Mouse (Mus musculus) embryo, embryonic 10.5 days (tissue): ENCODE results near the gene 9430015G10Rik.
"Not testable (repeated sequence)": the region's sequence is repeated elsewhere in the genome, so short reads cannot be mapped to it uniquely, and the experiment has no call there.

Source experiments
- DNase-seq: peaks from one replicate; pipeline ENCODE4 v3.0.0-alpha.2; 2015; ENCODE audit warnings: low spot score

Gene 9430015G10Rik

DNA sequence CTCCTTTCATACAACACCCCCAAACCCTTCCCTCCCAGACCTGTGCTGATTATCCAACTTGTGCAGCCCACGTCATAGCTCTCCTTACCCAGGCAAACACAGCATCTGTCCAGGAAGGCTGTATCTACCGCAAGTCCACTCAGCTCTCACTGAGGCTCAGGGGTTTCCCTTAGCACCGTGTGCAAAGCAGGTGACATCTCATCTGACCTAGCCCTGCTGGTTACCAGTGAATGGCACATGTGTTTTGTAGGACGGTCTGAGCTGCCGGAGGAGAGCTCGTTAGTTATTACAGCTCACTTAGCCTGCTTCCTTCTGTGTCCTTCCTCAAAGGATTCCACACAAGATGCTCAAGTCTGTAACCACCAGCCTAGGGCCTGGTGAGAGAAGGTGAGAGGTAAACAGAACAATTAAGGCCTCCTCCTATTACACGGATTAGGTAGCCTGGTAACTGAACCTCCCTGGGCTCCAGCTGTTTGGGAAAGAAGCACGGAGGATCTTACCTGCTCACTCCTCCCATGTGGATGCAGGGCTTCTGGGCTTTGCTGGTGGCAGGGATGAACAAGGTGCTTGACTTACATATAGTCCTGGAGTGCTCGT lies 11.9 kb upstream of the 9430015G10Rik start:
- DNase-seq = no peak

DNA sequence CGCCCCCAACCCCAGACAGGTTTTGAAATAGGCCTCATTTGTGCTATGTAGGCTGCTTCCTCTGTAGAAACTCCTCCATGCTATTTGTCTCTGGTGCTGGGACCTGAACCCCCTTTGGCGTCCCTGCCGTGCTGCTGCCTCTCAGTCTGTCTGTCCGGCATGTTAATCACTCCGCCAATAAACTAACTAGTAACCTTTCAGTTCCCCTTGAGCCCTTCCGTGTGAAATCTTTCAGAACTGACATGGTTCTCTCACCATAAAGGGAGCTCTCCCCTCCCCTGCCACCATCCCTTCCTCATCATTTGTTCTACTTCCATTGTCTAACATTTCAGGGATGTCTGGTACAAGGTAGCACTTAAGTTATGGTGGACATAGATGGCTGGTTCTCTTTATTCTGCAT lies 10.4 kb upstream of the 9430015G10Rik start:
- DNase-seq = no peak

DNA sequence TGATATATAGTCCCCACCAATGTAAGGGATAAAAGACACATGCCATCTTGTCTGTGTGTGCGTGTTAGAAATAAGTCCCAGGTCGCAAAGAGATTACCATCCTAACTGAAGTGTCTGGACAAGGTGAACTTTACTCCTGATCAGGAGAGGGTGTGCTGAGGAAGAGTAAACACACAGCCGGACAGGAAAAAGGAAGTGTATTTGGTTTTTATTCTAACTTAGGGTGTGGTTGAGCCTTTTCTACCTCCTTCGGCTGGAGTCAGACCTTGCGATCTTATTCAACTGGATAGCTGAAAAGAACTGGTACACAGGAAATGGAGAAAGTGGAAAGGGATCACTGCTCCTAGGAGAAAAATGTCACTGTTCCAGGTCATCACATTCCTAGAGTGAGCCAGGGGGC lies 9.3 kb upstream of the 9430015G10Rik start:
- DNase-seq = no peak

DNA sequence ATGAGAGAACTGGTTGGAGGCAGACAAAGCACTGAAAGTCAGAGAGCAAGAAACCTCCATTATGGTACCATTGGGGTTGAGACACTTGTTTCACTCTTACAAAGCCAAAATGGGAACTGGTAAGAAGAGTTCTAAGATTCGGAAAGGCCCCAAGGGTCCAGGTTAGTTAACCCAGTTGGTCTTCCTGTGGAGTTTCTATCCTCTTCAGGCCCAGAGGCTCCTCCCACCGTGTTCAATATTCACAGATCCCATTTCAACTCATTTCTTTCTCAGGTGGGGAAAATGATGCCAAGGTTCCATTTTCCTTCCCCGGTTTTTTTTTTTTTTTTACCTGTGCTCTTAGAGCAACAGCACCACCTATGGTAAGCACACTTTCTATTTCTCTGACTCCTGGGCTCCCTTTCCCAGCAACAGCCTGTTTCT lies 8.3 kb upstream of the 9430015G10Rik start:
- no peak for DNase-seq

DNA sequence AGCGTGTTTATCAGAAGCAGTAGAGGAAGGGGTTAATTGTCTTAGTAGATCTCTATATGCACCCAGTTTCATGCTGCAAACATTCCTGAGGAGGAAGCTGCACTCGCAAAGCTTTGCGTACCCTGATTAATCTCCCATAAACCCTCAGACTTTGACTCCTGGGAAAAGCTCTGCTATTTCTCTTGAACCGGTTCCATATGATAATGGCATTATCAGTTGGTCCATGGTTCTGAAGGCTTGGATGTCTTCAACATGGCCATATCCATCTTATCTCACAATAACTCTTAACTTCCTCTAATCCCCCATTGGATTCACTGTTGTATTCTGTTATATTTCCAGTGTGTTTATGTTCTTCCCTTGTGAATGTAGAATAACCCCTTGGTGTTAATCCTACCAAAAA lies 6.4 kb upstream of the 9430015G10Rik start:
- no peak for DNase-seq

DNA sequence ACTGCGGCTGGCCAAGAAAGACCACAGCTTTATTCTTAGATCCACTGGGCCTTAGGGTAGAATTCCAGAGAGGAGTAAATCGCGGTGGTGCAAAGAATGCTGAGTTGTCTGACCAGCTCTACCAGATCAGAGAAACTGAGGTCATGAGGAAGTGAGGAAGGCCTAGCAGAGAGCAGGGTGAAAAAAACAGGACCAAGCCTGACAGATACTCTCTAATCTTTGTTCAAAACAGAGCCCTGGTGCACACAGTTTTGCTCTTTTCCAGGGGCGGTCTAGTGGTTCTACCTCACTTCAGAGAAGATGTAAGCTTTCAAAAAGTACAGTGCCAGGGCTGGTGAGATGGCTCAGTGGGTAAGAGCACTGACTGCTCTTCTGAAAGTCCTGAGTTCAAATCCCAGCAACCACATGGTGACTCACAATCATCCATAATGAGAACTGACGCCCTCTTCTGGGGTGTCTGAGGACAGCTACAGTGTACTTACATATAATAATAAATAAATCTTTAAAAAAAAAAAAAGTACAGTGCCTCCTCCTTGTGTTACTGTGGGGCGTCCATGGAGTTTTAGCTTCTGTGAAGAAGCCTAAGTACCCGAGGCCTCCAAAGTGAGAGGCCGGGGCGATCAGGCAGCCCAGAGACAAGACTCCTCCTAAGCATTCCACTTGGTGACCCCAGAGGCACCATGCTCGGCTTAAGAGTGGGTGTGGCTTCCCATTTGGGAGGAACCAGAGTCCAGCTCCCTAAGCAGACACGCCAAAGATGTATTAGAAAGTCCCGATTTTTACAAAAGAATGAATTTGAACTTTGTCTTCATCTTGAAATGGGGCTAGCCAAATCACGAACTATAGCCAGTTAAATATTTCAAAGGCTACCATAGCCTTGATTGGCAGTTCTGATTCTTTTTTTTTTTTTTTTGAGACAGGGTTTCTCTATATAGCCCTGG lies 906 bp upstream of the 9430015G10Rik start:
- DNase-seq = peak; percentile 84

DNA sequence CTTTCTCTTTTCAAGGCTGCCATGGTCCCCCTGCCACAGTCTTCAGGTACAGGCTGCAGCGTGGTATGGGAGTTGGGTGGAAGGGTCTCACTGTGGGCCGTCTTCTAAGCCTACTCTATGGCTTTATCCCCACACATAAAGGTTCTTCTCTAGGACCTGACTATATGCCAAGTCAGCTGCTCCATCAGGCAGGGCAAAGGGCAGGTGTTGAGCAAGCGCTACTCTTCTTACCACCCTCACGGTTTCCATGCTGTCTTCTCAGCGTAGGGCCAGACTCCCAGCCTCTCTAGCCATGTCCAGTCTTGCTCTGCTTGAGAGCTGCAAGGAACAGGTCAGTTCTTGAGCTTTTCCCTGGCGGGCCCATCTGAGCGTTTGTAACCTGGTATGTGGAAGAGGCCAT lies 14.3 kb downstream of the 9430015G10Rik start:
- no peak for DNase-seq

DNA sequence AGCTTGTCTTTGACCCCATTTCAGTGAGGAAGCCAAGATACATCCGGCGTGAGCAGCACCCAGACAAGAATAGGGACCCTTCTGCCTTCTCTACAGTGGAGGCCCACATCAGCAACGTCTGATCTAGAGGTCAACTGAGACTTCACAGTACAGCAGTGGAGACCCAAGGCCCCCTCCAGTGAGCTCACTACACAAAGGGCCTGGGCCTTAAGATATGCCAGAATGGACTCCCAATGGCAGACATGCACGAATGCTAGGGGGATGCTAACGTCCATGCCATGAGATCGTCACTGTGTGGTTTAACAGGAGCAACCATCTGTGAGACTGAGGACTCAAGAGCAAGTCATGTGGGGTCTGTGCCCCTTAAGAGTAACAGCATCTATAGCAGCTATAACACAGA lies 15.6 kb downstream of the 9430015G10Rik start:
- DNase-seq = no peak

DNA sequence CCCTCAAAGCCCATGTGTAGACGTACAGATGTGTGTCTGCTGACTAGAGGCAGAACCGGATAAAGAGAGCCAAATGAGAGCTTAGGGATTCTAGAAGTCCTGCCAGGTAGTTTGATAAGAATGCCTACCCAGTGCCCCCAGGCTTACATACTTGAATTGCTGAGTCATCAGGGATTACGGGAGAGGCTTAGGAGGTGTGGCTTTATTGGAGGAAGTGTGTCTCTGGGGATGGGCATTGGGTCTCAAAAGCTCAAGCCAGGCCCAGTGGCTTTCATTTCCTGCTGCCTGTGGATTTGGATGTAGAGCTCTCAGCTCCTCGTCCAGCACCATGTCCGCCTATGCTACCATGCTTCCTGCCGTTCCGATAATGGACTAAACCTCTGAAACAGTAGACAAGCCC lies 17.1 kb downstream of the 9430015G10Rik start:
- no peak for DNase-seq

DNA sequence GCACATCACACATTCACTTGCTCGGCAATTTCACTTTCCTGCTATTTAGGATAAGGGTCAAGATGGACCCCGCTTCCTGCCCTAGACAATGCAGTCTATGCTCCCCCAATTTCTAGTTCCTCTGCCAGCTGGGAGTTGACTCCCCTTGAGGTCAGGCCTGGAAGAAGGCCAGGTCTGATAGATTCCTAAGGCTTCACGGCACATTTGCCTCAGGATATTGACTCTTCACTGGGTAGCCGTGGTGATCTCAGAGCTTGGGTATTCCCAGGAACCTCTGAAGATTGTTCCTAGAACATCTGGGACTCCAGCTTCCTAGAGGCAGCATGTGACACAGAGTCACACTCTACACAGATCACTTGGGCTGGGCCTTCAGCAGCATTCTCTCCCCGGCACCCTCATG lies 19.0 kb downstream of the 9430015G10Rik start:
- no peak for DNase-seq

DNA sequence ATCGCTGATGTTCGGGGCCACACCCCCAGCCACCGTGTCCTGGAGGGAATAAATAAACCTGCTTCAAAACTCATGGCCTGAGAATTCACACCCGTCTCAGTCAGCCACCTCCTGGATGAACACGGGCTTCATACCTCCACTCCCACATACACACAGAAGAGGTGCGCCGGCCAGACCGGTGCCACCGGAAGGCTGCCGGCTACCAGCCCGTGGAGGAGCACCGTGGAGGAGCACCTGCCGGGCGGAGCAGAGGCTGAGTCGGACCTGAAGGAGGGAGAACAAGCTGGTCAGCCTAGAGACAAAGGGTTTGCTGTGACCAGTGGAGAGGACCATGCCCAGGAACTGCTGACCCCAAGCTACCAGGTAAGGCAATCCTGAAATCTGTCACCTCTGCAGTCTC lies 20.7 kb downstream of the 9430015G10Rik start, which contains the start of gene Rnf223:
TSS of gene Rnf223 (plus strand) at position 78 of the 400 bp plus-strand sequence.
- no peak for DNase-seq

DNA sequence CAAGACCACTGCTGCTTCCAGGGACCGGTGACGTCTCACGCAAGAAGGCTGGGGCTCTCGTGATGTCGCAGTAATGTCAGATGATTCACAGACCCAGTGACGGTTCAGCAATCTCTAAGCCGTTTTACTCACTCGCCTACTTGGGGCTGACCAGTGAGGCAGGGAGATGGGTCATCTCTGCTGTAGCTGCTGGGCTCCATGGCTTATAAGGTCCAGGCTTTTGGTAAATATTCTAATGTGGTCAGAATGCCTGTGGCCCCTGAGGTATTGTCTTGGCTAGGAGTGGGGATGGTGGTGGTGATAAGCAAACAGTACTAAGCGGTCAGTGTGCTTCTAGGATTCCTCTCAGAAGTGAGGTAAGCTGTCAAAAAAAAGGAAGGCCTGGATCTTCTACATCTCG lies 21.2 kb downstream of the 9430015G10Rik start:
- no peak for DNase-seq

DNA sequence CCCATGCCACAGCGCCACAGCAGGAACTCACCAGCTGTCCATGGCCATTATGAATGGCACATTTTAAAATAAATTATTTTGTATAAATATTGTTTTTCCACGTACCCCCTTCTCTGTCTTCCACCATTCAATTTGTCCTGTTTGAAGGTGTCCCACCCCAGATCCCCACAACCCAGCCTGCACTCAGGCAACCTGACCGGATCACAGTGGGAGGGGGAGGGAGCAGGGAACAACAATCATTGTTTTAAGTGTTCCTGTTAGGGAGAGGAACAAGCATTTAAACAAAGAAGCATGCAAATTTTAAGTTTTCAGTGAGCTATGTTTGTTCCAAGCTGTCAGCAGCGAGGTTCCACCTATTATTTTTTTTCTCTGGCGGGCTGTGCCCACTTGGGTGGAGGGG lies 23.6 kb downstream of the 9430015G10Rik start:
- DNase-seq = no peak

DNA sequence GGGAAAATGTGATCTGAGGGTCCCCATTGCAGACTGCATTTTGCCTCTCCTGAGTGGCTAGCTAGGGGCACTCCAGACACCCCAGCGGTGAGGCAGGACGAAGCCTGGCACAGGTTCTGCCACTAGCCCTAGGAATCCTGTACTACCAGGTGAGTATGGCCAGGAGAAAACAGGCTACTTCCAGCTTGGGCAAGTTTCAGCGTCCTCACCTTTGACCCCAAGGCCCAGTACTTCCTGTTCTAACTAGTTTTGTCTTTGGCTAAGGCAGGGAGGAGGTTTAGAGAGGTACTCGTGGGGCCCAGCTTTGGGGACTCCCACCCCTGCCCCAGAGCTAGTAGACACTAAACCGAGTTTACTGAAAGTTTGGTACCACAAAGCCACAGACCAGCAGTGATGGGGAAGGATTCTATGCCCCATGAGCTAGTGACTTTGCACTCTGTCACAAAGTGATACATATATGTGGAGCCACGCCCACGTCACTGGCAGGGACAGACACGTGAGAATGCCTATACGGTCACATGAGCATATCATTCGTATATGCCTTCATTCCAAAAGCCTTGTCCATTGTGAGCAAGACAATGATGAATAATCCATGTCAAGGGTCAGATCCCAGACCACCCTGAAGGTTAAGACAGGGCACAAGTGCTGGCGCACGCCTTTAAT lies 24.3 kb downstream of the 9430015G10Rik start:
- DNase-seq = no peak

DNA sequence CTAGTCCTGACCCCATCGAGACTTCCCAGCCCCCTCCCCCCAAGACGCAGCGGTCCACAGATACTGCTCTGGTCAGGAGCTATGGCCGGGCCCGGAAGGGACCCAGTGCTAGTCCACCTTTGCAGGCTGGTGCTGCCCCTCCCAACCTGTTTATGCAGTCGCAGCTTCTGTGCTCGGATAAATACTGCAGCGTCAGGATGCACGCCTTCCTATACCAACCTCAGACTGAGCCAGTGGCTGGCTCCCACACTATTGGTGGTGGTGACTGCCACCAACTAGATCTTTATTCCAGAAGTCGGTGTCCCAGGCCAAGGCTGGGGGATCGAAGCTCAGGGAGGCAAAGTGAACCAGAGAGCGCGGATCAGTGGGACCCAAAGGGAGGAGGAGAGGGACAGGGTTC lies 25.3 kb downstream of the 9430015G10Rik start:
- no peak for DNase-seq

DNA sequence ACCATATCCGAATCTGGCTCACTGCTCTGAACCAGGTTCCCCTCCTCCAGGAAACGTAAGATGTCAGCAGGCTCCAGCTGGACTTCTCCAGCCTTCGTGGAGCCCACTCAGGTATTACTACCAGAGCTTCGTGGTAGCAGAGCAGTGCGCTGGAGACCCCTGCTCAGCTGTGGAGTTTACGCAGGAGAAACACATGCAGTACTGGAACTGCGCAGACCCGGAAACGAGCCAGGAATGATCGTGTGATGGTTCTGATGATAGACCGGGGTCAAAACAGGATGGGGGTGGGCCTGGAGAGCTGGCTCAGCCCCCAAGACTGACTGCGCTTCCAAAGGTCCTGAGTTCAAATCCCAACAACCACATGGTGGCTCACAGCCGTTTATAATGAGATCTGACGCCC lies 26.0 kb downstream of the 9430015G10Rik start:
- DNase-seq = no peak

DNA sequence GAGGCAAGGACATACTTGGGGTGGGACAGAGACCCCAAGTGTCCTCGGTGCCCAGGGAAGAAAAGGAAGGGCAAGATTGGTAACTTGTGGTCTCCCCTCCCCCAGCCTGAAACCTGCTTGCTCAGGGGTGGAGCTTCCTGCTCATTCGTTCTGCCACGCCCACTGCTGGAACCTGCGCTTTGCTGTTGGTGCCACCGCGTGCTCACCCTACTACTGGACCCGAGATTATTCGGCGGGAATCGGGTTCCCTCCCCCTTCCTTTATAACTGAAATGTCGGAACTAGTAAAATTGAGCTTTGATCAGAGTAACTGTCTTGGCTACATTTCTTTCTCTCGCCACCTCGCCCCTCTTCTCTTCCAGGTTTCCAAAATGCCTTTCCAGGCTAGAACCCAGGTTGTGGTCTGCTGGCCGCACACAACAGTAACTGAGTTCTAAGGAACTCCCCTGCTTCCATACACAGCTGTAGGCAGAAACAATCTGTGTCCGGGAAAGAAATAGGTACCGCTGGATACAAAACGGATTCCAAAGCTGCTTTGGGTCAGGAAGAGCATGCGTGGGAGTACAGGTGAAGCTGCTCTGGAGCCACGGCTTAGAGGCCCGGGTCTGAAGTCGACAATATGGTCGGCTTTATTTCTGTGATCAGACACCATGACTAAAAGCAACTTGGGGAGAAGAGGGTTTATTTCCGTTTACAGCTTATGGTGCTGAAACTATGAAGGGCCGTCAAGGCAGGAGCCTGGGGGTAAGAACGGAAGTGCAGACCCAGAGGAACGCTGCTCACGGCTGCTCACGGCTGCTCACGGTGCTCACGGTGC lies 26.7 kb downstream of the 9430015G10Rik start:
- DNase-seq = no peak

DNA sequence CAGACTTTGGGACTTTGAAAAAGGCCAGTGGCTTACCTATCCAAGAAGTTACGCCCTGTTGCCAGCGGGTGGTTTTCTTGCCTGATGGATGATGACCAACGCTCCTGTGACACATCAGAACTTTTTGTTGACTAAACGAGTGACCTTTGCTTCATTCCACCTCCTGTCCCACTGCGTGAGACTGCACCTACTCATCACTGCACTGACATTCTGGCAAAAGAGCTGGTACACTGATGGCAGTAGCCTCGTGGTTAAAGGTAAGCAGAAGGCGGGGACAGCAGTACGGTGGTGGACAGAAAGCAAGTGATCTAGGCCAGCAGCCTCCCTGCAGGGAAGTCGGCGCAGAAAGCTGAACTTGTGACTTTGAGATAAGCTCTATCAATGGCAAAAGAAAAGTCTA lies 41.1 kb downstream of the 9430015G10Rik start:
- DNase-seq = not testable (repeated sequence)

DNA sequence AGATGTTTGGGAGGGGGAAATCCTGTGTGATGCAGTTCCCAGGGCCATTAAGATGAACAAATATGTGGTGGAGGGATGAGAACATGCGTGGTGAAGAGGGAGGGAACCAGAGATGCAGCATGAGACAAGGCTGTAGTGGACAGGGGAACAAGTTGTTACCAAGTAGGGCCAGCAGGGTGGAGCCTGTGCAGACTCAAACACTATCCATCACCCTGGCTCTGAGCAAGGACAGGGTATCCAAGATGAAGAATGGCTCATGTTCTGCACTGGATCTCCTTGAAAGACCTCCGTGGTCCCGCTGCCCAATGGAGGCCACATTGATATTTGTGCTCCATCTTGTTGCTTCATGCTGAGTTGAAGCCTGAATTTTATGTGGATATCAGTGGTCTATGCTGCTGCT lies 45.0 kb downstream of the 9430015G10Rik start:
- DNase-seq = no peak

DNA sequence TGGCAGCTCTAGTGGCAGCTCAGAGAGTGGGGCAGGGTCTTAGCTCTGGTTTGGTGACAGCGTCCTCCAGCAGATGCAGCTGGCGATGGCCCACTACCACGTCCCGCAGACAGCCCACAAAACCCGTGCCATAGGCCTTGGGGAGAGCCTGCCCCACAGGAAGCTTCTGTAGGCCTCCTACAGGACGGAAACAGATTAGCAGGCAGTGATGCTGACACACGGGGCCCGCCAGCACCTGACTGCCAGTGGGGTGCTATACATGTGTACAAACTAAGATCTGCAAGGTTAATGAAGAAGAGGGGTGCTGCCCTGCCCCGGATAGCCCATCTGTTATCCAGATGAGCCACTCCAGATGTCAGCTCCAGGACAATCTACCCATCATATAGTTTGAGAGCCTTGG lies 56.7 kb downstream of the 9430015G10Rik start:
- no peak for DNase-seq

DNA sequence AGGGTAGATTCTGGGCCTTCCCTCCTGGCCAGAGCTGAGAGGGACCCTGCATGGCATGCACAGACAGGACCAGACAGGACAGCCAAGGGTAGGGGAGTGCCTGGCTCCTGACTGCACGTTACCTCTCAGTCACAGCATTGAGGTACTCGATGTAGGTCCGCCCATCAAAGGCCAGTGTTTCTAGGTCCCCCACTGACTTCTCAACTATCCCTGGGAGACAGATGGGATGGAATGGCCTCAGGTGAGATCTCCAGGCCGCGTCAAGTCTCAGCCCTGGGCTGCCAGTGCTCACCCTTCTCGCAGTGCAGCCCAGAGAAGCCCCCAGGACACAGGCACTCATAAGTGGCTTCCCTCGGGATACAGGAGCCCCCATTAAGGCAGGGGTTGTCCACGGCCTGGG lies 58.8 kb downstream of the 9430015G10Rik start:
- no peak for DNase-seq

DNA sequence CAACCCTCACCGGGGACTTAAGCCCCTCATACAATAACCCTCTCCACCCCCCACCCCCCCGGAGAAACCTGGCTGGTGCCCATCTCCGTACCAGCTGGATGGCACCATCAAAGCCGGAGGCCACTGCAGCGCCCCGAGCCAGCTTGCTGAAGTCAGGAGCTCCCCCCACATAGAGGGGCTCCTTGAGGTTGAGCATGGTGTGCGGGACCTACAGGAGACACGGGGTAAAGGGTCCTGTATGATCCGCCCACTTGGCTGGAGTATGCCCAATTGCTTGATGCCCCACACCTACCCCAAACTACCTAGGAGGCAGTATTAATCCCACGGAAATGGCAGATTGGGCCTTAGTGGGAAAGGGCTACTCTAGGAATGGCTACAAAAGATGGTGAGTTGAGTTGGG lies 59.3 kb downstream of the 9430015G10Rik start:
- no peak for DNase-seq
